Mouse (Mus musculus) CH12.LX (cell line): ENCODE data around the gene Casp9. TPM values are rescaled to one million over a fixed set of nuclear protein-coding genes. Genes with fewer than 3 reads are reported as not detected.

ENCODE experiments used
- DNase-seq: peaks from one replicate; pipeline ENCODE4 v3.0.0-alpha.2; 2013; ENCODE audit errors: extremely low read depth
- H3K27ac ChIP-seq: 2 replicates; pipeline ENCODE4 v1.5.1; 2012; ENCODE audit warnings: low read depth, mild to moderate bottlenecking, control low read depth, moderate library complexity; ENCODE audit not compliant: insufficient read depth
- H3K27me3 ChIP-seq: replicated peaks from 2 replicates; pipeline ENCODE3; 2012; ENCODE audit warnings: inconsistent platforms
- H3K36me3 ChIP-seq, 2 experiments: replicated peaks in 1 of 2; 2 replicates each; pipeline versions ENCODE3 to v1.6.1; 2012; ENCODE audit warnings: inconsistent platforms in 1 of 2, low read length in 1 of 2, mild to moderate bottlenecking in 1 of 2, mixed read lengths in 1 of 2, moderate library complexity in 1 of 2; ENCODE audit not compliant: control insufficient read depth in 1 of 2, insufficient read depth in 1 of 2
- H3K4me1 ChIP-seq, 2 experiments: 2 replicates each; pipeline ENCODE4 v1.6.1; 2012; ENCODE audit warnings: inconsistent platforms in 1 of 2, moderate library complexity in 1 of 2; ENCODE audit not compliant: insufficient read depth in 2 of 2, control insufficient read depth in 1 of 2
- H3K4me2 ChIP-seq: 2 replicates; pipeline ENCODE4 v1.6.1; 2012; ENCODE audit warnings: low read depth, mild to moderate bottlenecking, control low read depth; ENCODE audit not compliant: poor library complexity, insufficient read depth, severe bottlenecking
- H3K4me3 ChIP-seq, 3 experiments: fragments of 150-350 bp in 1 of 3; sonication (generic) in 1 of 3; replicated peaks in 1 of 3; 2 replicates each; pipeline versions ENCODE3 to v1.5.1; 2011 to 2012; ENCODE audit warnings: low read depth in 2 of 3, low read length in 2 of 3, mild to moderate bottlenecking in 2 of 3, moderate library complexity in 2 of 3, control low read depth in 1 of 3, improper control_type of control experiment in 1 of 3, inconsistent platforms in 1 of 3, mixed read lengths in 1 of 3; ENCODE audit not compliant: poor library complexity in 1 of 3
- H3K79me2 ChIP-seq: replicated peaks from 2 replicates; pipeline ENCODE4 v1.6.1; 2012; ENCODE audit warnings: mild to moderate bottlenecking, moderate library complexity; ENCODE audit not compliant: control insufficient read depth, poor library complexity, insufficient read depth, severe bottlenecking; ENCODE audit errors: extremely low read depth
- H3K9ac ChIP-seq: 2 replicates; pipeline ENCODE4 v1.6.1; 2012; ENCODE audit warnings: low read depth, mild to moderate bottlenecking, control low read depth, moderate library complexity; ENCODE audit not compliant: insufficient read depth
- H3K9me3 ChIP-seq: replicated peaks from 2 replicates; pipeline ENCODE3; 2012; ENCODE audit warnings: low read length, inconsistent platforms, mixed read lengths
- BHLHE40 ChIP-seq: IDR thresholded peaks from 2 replicates; pipeline ENCODE4 v1.6.1; 2011; ENCODE audit warnings: mild to moderate bottlenecking, low read depth, low read length, improper control_type of control experiment
- CHD1 ChIP-seq: IDR thresholded peaks from 2 replicates; pipeline ENCODE4 v1.6.1; 2012; ENCODE audit warnings: low read depth, low read length, improper control_type of control experiment, inconsistent platforms
- E2F4 ChIP-seq: IDR thresholded peaks from 2 replicates; pipeline ENCODE4 v1.6.1; 2011; ENCODE audit warnings: low read depth, low read length, improper control_type of control experiment; ENCODE audit not compliant: insufficient replicate concordance
- GABPA ChIP-seq: IDR thresholded peaks from 2 replicates; pipeline ENCODE4 v1.6.1; 2012; ENCODE audit warnings: low read depth, low read length, improper control_type of control experiment, inconsistent platforms; ENCODE audit not compliant: insufficient replicate concordance
- HCFC1 ChIP-seq: IDR thresholded peaks from 2 replicates; pipeline ENCODE4 v1.6.1; 2012; ENCODE audit warnings: low read depth, mild to moderate bottlenecking, inconsistent platforms, low read length, improper control_type of control experiment
- IRF4 ChIP-seq: IDR thresholded peaks from 2 replicates; pipeline ENCODE4 v1.6.1; 2014; ENCODE audit warnings: low read depth, mild to moderate bottlenecking, inconsistent platforms, low read length, improper control_type of control experiment
- JUN ChIP-seq: IDR thresholded peaks from 2 replicates; pipeline ENCODE4 v1.6.1; 2011; ENCODE audit warnings: low read depth, mild to moderate bottlenecking, low read length, improper control_type of control experiment, moderate library complexity; ENCODE audit not compliant: insufficient read depth
- JUND ChIP-seq: conservative IDR thresholded peaks from 2 replicates; pipeline ENCODE4 v1.6.1; 2011; ENCODE audit warnings: low read depth, low read length, improper control_type of control experiment
- MAFK ChIP-seq: IDR thresholded peaks from 2 replicates; pipeline ENCODE4 v1.6.1; 2011; ENCODE audit warnings: low read length, improper control_type of control experiment; ENCODE audit not compliant: insufficient replicate concordance
- MXI1 ChIP-seq: IDR thresholded peaks from 2 replicates; pipeline ENCODE4 v1.6.1; 2011; ENCODE audit warnings: mild to moderate bottlenecking, low read depth, low read length, improper control_type of control experiment
- POLR2A ChIP-seq: IDR thresholded peaks from 2 replicates; pipeline ENCODE4 v1.6.1; 2011; ENCODE audit warnings: low read depth, mild to moderate bottlenecking, improper control_type of control experiment, low read length
- POLR2AphosphoS2 ChIP-seq: IDR thresholded peaks from 2 replicates; pipeline ENCODE4 v1.6.1; 2011; ENCODE audit warnings: low read depth, low read length, improper control_type of control experiment
- RCOR1 ChIP-seq: conservative IDR thresholded peaks from 2 replicates; pipeline ENCODE4 v1.6.1; 2012; ENCODE audit warnings: low read depth, mild to moderate bottlenecking, inconsistent platforms, low read length, improper control_type of control experiment
- SMC3 ChIP-seq: IDR thresholded peaks from 2 replicates; pipeline ENCODE4 v1.6.1; 2011; ENCODE audit warnings: low read depth, low read length, improper control_type of control experiment
- TCF12 ChIP-seq: IDR thresholded peaks from 2 replicates; pipeline ENCODE4 v1.6.1; 2014; ENCODE audit warnings: low read depth, mild to moderate bottlenecking, inconsistent platforms, low read length, improper control_type of control experiment
- USF1 ChIP-seq: IDR thresholded peaks from 2 replicates; pipeline ENCODE4 v1.6.1; 2014; ENCODE audit warnings: low read depth, mild to moderate bottlenecking, inconsistent platforms, low read length, improper control_type of control experiment
- ZC3H11A ChIP-seq: IDR thresholded peaks from 2 replicates; pipeline ENCODE4 v1.6.1; 2012; ENCODE audit warnings: low read depth, mild to moderate bottlenecking, inconsistent platforms, low read length, improper control_type of control experiment
- ZNF384 ChIP-seq: IDR thresholded peaks from 2 replicates; pipeline ENCODE4 v1.6.1; 2012; ENCODE audit warnings: low read depth, low read length, improper control_type of control experiment, inconsistent platforms
- dilution Hi-C: fragments of 300-500 bp; cut with MboI; formaldehyde crosslinking; loops from 2 replicates; pipeline ENCODE4 v1.14.3; 2020; ENCODE audit warnings: low sequenced_read_pairs; ENCODE audit not compliant: extremely low pct_unique_long_range_greater_than_20kb, extremely low pct_ligation_motif_present
- in situ Hi-C: fragments of 300-500 bp; cut with MboI; formaldehyde crosslinking; loops from 3 replicates; pipeline ENCODE4 v1.14.3; 2019; ENCODE audit warnings: low sequenced_read_pairs, low pct_ligation_motif_present, low pct_unique_long_range_greater_than_20kb, mixed read lengths
- polyA plus RNA-seq: library from polyadenylated mRNA; unstranded; fragments of >175 nt; gene quantifications from 2 replicates; pipeline ENCODE4 v1.2.1, GENCODE M21; 2012; ENCODE audit warnings: low read depth; ENCODE audit not compliant: insufficient read length
- total RNA-seq, 2 experiments: library from RNA; depleted of rRNA; stranded (reverse); fragments of 300-350 nt in 1 of 2; fragments of >200 nt in 1 of 2; gene quantifications; 2 replicates each; pipeline ENCODE4 v1.2.3; 2012 to 2014

The Casp9 gene
- total and polyA plus RNA-seq, 3 experiments, result 5.2 to 15.3 (median 14.5) TPM

GRCm38 (mm10) chr4:141758874-141759542, 34.4 kb upstream of the Casp9 start:
- no peak overlapping the region for H3K4me2 ChIP-seq

GRCm38 (mm10) chr4:141760942-141761341, 32.5 kb upstream of the Casp9 start:
- dilution Hi-C loops (no loop called here), in situ Hi-C loops (no loop called here)
- Histone ChIP-seq H3K4me3 (no peak overlapping the region), H3K4me1 (peaks cover 7 to 42% of the 10 kb centered on the region in 2 experiments), H3K27me3 (no peaks in the 10 kb centered on the region), H3K27ac (no peak overlapping the region), H3K36me3 (peaks cover 25 to 50% of the 10 kb centered on the region in 2 experiments), H3K9ac (no peak overlapping the region), H3K9me3 (no peaks in the 10 kb centered on the region), H3K79me2 (no peaks in the 10 kb centered on the region), H3K4me2 (no peak overlapping the region)
- TF ChIP-seq BHLHE40 (peak; percentile 14; the same call in 1 of the 2 replicates), ZC3H11A (no peak)
- DNase-seq, result no peak

More at GRCm38 (mm10) chr4:141758874-141759542, 34.4 kb upstream of the Casp9 start:
- TF ChIP-seq HCFC1 (no peak), POLR2A (no peak), POLR2AphosphoS2 (no peak), IRF4 (no peak), USF1 (no peak), MXI1 (no peak), CHD1 (no peak), JUND (no peak), SMC3 (no peak), ZC3H11A (no peak), GABPA (no peak), ZNF384 (no peak)
- H3K9me3 ChIP-seq, result peaks cover 3% of the 10 kb centered on the region
- peaks cover 0 to 29% of the 10 kb centered on the region in 2 experiments; a peak in 2 of 4 replicates for H3K4me1 ChIP-seq
- DNase-seq, result no peak
- no peak overlapping the region for H3K9ac ChIP-seq
- peaks cover 18 to 37% of the 10 kb centered on the region in 2 experiments for H3K36me3 ChIP-seq
- no peak overlapping the region for H3K4me3 ChIP-seq
- dilution Hi-C loops (no loop called here), in situ Hi-C loops (no loop called here)
- H3K27me3 ChIP-seq, result no peaks in the 10 kb centered on the region
- H3K27ac ChIP-seq, result no peak overlapping the region
- H3K79me2 ChIP-seq, result no peaks in the 10 kb centered on the region

- no peaks in the 10 kb centered on the region for H3K27me3 ChIP-seq
- no peak overlapping the region for H3K4me3 ChIP-seq
- no peak for TF ChIP-seq E2F4
- TF ChIP-seq JUND, result no peak
- TF ChIP-seq JUN, result no peak
- TF ChIP-seq RCOR1, result no peak
- TF ChIP-seq BHLHE40, result no peak
- TF ChIP-seq POLR2AphosphoS2, result no peak
- TF ChIP-seq MAFK, result no peak
- TF ChIP-seq TCF12, result no peak
- TF ChIP-seq POLR2A, result no peak
- no peak for TF ChIP-seq GABPA
- no peak overlapping the region for H3K9ac ChIP-seq
- no peaks in the 10 kb centered on the region for H3K9me3 ChIP-seq
- peaks cover 17 to 54% of the 10 kb centered on the region in 2 experiments for H3K4me1 ChIP-seq
- H3K36me3 ChIP-seq, result peaks cover 25 to 53% of the 10 kb centered on the region in 2 experiments
- in situ Hi-C loops (no loop called here), dilution Hi-C loops (no loop called here)
- no peak for DNase-seq
- no peaks in the 10 kb centered on the region for H3K79me2 ChIP-seq
- H3K27ac ChIP-seq, result no peak overlapping the region
- H3K4me2 ChIP-seq, result no peak overlapping the region
Measured at GRCm38 (mm10) chr4:141762102-141762598, 31.3 kb upstream of the Casp9 start.
